Mouse (Mus musculus) stomach, postnatal 0 days (tissue): ENCODE measurements around the gene Tspan11.

Source experiments
- CTCF ChIP-seq: IDR thresholded peaks from 2 replicates; pipeline ENCODE4 v1.5.1; 2016; ENCODE audit warnings: antibody characterized with exemption, low read depth, mild to moderate bottlenecking, moderate library complexity
- EP300 ChIP-seq: optimal IDR thresholded peaks from 2 replicates; pipeline ENCODE3; 2016; ENCODE audit warnings: antibody characterized with exemption

GRCm38 (mm10) chr6:127935105-127935504, 47.7 kb downstream of the Tspan11 start:
- TF ChIP-seq CTCF = no peak
- no peak for TF ChIP-seq EP300
